Mouse (Mus musculus) kidney, embryonic 16.5 days (tissue): ENCODE results near the gene Mab21l1. TPM values are rescaled to one million over a fixed set of nuclear protein-coding genes. Genes with fewer than 3 reads are reported as not detected.

Source experiments
- ATAC-seq: fragments of 200-750 bp; cut with Nextera tagmentation; 2 replicates; pipeline ENCODE4 v1.8.0; 2017; ENCODE audit warnings: moderate TSS enrichment; ENCODE audit not compliant: low FRiP score, low TSS enrichment
- H3K27ac ChIP-seq: fragments of 300-500 bp; sonication (generic); 2 replicates; pipeline ENCODE4 v1.5.1; 2014; ENCODE audit warnings: low read length
- H3K27me3 ChIP-seq: fragments of 300-500 bp; sonication (generic); 2 replicates; pipeline ENCODE4 v1.6.1; 2014; ENCODE audit warnings: low read length, control low read depth, mixed read lengths; ENCODE audit not compliant: insufficient read depth
- H3K36me3 ChIP-seq: fragments of 300-500 bp; sonication (generic); 2 replicates; pipeline ENCODE4 v1.6.1; 2014; ENCODE audit warnings: low read length, control low read depth, mixed read lengths; ENCODE audit not compliant: insufficient read depth
- H3K4me1 ChIP-seq: fragments of 300-500 bp; sonication (generic); 2 replicates; pipeline ENCODE4 v1.6.1; 2014; ENCODE audit warnings: low read length, control low read depth, mixed read lengths; ENCODE audit not compliant: insufficient read depth
- H3K4me2 ChIP-seq: fragments of 300-500 bp; sonication (generic); replicated peaks from 2 replicates; pipeline ENCODE4 v1.6.1; 2014; ENCODE audit warnings: low read depth, low read length
- H3K4me3 ChIP-seq: fragments of 300-500 bp; sonication (generic); 2 replicates; pipeline ENCODE4 v1.5.1; 2014; ENCODE audit warnings: mild to moderate bottlenecking, low read length
- H3K9ac ChIP-seq: fragments of 300-500 bp; sonication (generic); replicated peaks from 2 replicates; pipeline ENCODE4 v1.6.1; 2014; ENCODE audit warnings: low read length
- H3K9me3 ChIP-seq: fragments of 300-500 bp; sonication (generic); 2 replicates; pipeline ENCODE4 v1.6.1; 2016; ENCODE audit warnings: low read length, control low read depth
- WGBS: fragments of 180-500 bp; shearing (Covaris S2); extraction: QIAGEN DNeasy Blood & Tissue Kit; methylation state at CpG from one replicate; pipeline ENCODE4 v1.1.7; 2014; 5-methylcytosine and 5-hydroxymethylcytosine counted together
- polyA plus RNA-seq: library from polyadenylated mRNA; unstranded; fragments of >200 nt; fragmentation: Nextera tagmentation; extraction: Ambion mirVana; gene quantifications from 2 replicates; pipeline ENCODE4 v1.2.1, GENCODE M21; 2015

Mab21l1 gene
- polyA plus RNA-seq, 1 experiment from 2014 or later: 0.37 TPM

DNA sequence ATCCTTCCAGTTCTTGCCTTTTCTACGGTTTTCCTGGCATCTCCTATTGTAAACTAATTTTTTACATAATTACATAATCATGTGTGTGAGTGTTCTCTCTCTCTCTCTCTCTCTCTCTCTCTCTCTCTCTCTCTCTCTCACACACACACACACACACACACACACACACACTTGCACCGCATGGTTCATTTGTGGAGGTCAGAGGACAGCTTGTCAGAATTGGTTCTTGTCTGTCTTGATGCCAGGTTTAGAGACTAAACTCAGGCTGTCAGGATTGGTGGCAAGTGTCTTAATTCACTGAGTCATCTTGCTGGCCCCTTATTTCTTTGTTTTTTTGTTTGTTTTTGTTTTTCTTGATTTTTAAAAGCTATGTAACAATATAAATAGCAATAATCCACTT lies 12.5 kb downstream of the Mab21l1 start:
- no peak for ATAC-seq
- WGBS: 76% methylated on average over 2 of the region's 2 CpGs

DNA sequence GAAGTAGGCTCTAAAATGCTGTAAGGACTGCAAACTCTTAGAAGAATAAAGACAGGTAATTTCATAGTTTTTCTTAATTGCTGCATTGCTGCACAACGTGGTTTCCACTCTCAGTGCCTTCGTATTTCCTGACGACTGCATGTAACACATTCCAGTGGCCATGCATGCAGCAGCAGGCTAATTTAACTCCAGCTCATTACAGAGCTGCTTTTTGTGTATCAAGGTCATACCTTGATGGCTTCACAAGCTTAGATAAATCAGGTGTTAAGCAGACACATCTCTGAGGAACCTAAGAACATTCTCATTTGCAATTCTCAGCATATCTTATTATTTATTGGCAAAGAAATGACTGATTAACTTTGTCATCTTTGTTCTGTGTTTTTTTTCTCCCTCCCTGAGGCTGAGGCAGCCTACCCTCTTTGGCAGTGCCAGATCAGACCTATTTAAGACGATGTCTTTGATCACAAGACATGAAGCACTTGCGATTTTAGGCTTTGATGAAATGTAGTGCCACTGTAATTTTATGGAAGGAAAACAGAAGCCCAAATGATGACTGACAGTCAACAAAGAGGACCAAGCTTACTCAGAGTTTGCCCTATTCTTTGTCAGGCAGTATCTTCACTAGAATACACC lies 32.8 kb downstream of the Mab21l1 start:
- H3K27me3 ChIP-seq: no peaks in the 10 kb centered on the region
- H3K4me3 ChIP-seq: no peak overlapping the region
- no peak overlapping the region for H3K27ac ChIP-seq
- H3K4me1 ChIP-seq: no peaks in the 10 kb centered on the region
- no peak for ATAC-seq
- no peak overlapping the region for H3K9ac ChIP-seq
- H3K36me3 ChIP-seq: no peaks in the 10 kb centered on the region
- WGBS: 51% methylated on average over 5 of the region's 5 CpGs
- H3K4me2 ChIP-seq: no peak overlapping the region
- H3K9me3 ChIP-seq: no peaks in the 10 kb centered on the region

More for the DNA sequence above, 12.5 kb downstream of the Mab21l1 start:
- no peaks in the 10 kb centered on the region for H3K9me3 ChIP-seq
- H3K27me3 ChIP-seq: no peaks in the 10 kb centered on the region
- H3K27ac ChIP-seq: no peak overlapping the region
- H3K4me1 ChIP-seq: peaks cover 3% of the 10 kb centered on the region; the same call in 1 of the 2 replicates
- no peaks in the 10 kb centered on the region for H3K36me3 ChIP-seq
- H3K9ac ChIP-seq: no peak overlapping the region
- H3K4me3 ChIP-seq: no peak overlapping the region
- no peak overlapping the region for H3K4me2 ChIP-seq

DNA sequence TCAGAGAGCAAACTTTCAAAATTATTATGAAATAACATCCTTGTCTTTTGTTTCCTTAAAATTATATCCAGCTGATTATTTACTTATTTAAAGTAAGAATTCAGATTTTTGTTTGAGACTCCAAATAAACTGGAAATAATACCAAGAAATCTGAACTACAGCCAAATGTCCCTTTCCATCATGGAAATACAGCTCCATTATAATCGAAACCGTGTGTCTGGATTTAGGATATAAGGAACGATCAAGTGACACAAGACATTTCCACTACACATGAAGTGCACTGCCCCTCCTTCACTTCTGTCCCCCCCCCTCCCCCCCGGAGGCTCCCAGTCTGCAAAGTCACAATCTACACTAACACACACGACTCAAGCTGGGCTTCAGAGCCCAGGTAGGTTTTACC lies 33.8 kb downstream of the Mab21l1 start:
- WGBS: 69% methylated on average over 5 of the region's 5 CpGs
- H3K27ac ChIP-seq: no peak overlapping the region
- no peaks in the 10 kb centered on the region for H3K4me1 ChIP-seq
- no peak overlapping the region for H3K9ac ChIP-seq
- ATAC-seq: no peak
- H3K4me2 ChIP-seq: no peak overlapping the region
- no peaks in the 10 kb centered on the region for H3K27me3 ChIP-seq
- no peak overlapping the region for H3K4me3 ChIP-seq
- H3K9me3 ChIP-seq: no peaks in the 10 kb centered on the region
- no peaks in the 10 kb centered on the region; the same call in 1 of the 2 replicates for H3K36me3 ChIP-seq

DNA sequence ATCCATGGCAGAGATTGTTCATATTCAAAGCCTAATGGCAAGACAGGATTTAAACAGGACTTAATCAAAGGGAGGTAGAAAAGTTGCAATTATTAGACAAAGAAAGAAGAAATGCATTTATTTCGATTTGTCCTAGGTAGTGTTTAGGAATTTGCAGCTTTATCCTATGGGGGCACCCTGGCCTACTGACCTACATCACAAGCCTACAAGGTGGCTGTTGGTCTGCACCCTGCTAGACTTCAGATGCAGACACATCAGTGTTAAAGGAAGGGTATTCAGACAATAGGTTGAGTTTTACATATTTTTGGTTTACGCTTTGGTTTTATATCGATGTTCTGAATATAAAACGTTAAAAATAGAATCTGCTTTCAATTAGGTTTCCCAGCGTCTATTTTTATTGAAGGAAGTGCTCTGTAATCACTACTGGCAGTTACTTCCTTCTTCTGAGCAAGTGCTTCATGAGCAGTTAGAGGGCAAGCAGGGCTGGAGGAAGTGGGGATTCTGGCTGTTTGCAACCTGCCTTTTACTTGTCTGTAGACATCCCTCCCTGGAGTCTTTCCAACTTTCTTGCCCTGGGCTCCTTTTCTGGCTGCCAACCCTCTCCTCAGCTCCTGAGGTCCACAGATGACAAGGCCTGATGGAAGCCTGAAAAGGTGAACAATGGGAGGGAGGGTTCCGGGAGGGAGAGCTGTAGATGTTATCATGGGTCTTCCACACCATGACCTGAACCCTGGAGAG lies 34.5 kb downstream of the Mab21l1 start:
- Histone ChIP-seq H3K27ac (no peak overlapping the region), H3K4me1 (no peaks in the 10 kb centered on the region), H3K4me3 (no peak overlapping the region), H3K9ac (no peak overlapping the region), H3K36me3 (no peaks in the 10 kb centered on the region; the same call in 1 of the 2 replicates), H3K9me3 (no peaks in the 10 kb centered on the region), H3K4me2 (no peak overlapping the region), H3K27me3 (no peaks in the 10 kb centered on the region)
- 64% methylated on average over 6 of the region's 6 CpGs for WGBS
- ATAC-seq: no peak

DNA sequence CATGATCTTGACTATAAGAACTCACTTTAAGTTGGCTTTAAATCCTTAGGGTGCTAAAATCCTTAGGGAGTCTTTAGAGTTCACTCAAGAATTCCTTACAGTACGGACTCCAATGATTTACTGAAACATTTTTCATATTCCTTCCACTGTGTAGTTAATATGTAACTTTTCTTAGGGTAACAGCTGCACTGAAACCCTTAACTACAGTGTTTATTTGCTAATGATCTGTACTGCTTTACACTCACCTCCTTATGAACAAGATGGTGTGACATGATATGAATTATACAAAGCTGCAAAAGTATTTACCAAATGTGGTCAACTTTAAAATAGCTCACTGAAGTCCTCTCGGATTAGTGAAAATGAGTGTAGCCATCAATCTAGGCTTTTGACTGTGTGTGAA lies 35.8 kb downstream of the Mab21l1 start:
- no peaks in the 10 kb centered on the region for H3K9me3 ChIP-seq
- no peak overlapping the region for H3K27ac ChIP-seq
- no peak overlapping the region for H3K9ac ChIP-seq
- H3K4me1 ChIP-seq: no peaks in the 10 kb centered on the region
- 81% methylated on average over 2 of the region's 2 CpGs for WGBS
- no peaks in the 10 kb centered on the region for H3K27me3 ChIP-seq
- no peak overlapping the region for H3K4me2 ChIP-seq
- no peak overlapping the region for H3K4me3 ChIP-seq
- no peaks in the 10 kb centered on the region; the same call in 1 of the 2 replicates for H3K36me3 ChIP-seq
- ATAC-seq: no peak

DNA sequence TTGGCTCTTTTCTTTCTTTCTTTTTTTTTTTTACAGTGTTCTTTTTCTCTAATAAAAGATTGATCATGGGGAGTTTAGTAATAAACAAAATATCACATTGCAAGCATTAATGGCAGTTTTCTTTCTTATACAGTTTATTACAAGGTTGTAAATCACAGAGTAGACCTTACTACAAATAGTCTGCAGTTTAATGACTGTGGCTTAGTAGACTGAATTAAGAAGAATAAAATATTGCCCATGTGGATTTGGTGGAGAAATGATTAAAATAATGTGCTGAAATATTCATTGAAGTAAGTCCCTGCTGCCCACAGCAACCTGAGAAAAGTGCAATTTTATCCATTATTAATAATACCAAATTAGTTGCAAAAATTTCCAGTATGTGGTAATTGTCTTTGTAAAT lies 37.3 kb downstream of the Mab21l1 start:
- H3K27ac ChIP-seq: no peak overlapping the region
- H3K4me2 ChIP-seq: no peak overlapping the region
- no peak for ATAC-seq
- H3K27me3 ChIP-seq: no peaks in the 10 kb centered on the region
- no peak overlapping the region for H3K4me3 ChIP-seq
- no peaks in the 10 kb centered on the region for H3K9me3 ChIP-seq
- no peak overlapping the region for H3K9ac ChIP-seq
- no peaks in the 10 kb centered on the region for H3K4me1 ChIP-seq
- no peaks in the 10 kb centered on the region; the same call in 1 of the 2 replicates for H3K36me3 ChIP-seq

DNA sequence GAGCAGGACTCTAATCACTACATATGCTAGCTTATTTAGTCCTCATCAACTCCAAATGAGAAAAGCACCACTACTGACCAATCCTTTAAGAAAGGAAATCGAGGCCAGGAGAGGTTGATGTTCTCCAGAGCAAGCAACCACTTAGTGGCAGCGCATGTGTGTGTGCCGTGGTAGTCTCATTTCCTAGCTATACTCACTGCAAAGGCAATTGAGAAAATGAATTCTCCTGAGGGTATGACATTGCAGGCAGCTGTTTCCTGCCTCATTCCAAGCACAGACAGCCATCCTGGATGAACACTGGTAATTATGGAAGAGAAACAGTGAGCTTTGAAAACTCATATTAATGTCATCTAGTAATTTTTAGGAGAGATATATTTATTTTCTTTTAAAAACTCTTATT lies 42.6 kb downstream of the Mab21l1 start:
- ATAC-seq: no peak
- Histone ChIP-seq H3K4me3 (no peak overlapping the region), H3K4me2 (no peak overlapping the region), H3K9me3 (no peaks in the 10 kb centered on the region), H3K36me3 (no peaks in the 10 kb centered on the region; the same call in 1 of the 2 replicates), H3K9ac (no peak overlapping the region), H3K27me3 (no peaks in the 10 kb centered on the region), H3K4me1 (no peaks in the 10 kb centered on the region), H3K27ac (no peak overlapping the region)
- 75% methylated on average over 3 of the region's 3 CpGs for WGBS

DNA sequence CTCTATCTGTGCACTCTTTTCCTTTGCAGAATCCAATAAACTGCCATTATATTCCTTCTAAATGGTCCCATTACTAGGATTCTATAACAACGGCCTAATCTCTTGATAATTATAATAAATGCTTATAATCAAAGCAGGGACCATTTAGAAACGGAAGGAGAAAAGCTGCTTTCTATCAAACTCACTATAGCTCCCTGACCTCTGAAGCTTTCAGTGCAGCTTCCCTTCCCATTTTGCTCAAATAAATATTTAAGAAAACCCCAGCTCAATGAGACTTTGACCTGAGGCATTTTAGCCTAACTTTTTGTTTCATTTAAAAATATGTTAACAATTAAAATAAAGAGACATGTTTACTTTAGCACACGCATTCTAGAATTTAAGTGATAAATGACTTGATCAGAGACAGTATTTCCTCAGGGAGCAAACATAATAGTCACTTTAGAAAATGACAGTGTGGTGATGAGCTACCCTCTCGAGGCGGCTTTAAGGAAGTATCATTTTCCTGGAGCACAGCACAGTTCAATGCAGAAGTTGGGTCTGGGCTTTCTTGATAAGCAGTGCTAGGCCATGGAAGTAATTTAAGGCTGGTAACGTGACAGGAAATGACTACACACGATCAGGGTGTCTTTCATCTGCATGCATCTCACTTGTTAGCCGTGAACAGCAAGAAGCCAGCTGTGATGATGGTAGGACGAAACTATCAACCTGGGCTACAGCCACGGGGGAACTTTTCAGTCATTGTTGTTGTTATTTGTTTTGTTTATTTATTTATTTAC lies 46.4 kb downstream of the Mab21l1 start:
- Histone ChIP-seq H3K4me2 (no peak overlapping the region), H3K9ac (no peak overlapping the region), H3K36me3 (no peaks in the 10 kb centered on the region), H3K4me3 (no peak overlapping the region), H3K9me3 (no peaks in the 10 kb centered on the region), H3K4me1 (peaks cover 2% of the 10 kb centered on the region; the same call in 1 of the 2 replicates), H3K27ac (no peak overlapping the region), H3K27me3 (no peaks in the 10 kb centered on the region)
- 34% methylated on average over 10 of the region's 10 CpGs for WGBS
- peak; percentile 59; the same call in 1 of the 2 replicates for ATAC-seq

DNA sequence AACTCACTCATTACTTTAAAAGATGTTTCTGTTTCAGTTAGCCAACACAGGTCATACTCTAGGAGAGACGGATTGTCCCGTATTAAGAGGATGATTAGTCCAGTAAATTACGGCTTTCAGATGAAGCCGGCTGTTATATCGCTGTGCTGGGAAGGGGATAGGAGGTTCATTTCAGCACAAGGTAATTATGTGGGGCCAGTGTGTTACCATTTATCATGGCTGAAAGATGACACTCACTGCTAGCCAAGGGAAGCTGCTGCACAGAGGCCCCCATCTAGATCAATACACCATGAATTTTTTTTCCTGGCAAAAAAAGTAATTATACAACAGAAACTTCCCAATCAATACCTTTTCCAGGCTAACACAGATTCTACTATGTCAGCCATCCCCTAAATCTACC lies 47.9 kb downstream of the Mab21l1 start:
- Histone ChIP-seq H3K4me1 (peaks cover 2% of the 10 kb centered on the region; the same call in 1 of the 2 replicates), H3K36me3 (no peaks in the 10 kb centered on the region), H3K4me2 (no peak overlapping the region), H3K4me3 (no peak overlapping the region), H3K27ac (no peak overlapping the region), H3K9ac (no peak overlapping the region), H3K27me3 (no peaks in the 10 kb centered on the region), H3K9me3 (no peaks in the 10 kb centered on the region)
- no peak for ATAC-seq
- 41% methylated on average over 5 of the region's 5 CpGs for WGBS
